Mouse (Mus musculus) stomach, embryonic 14.5 days (tissue): Measurements from ENCODE around the gene Hadhb. TPM values are rescaled to one million over a fixed set of nuclear protein-coding genes. Genes with fewer than 3 reads are reported as not detected.
A peak's percentile ranks its signal among the peaks of the same experiment; 100 is the strongest.

Experiments
- ATAC-seq: fragments of 200-750 bp; cut with Nextera tagmentation; 2 replicates; pipeline ENCODE4 v1.8.0; 2017; ENCODE audit warnings: low read depth, moderate TSS enrichment; ENCODE audit not compliant: insufficient number of reproducible peaks, insufficient read depth, low FRiP score
- H3K27ac ChIP-seq: fragments of 300-500 bp; sonication (generic); 2 replicates; pipeline ENCODE4 v1.5.1; 2014; ENCODE audit warnings: mild to moderate bottlenecking, low read length, moderate library complexity, mixed read lengths
- H3K27me3 ChIP-seq: fragments of 300-500 bp; sonication (generic); 2 replicates; pipeline ENCODE4 v1.6.1; 2014; ENCODE audit warnings: low read length, control low read depth, mixed read lengths; ENCODE audit not compliant: control insufficient read depth, insufficient read depth
- H3K36me3 ChIP-seq: fragments of 300-500 bp; sonication (generic); 2 replicates; pipeline ENCODE4 v1.6.1; 2014; ENCODE audit warnings: mild to moderate bottlenecking, control low read depth, low read length, moderate library complexity, mixed read lengths; ENCODE audit not compliant: control insufficient read depth, insufficient read depth
- H3K4me1 ChIP-seq: fragments of 300-500 bp; sonication (generic); 2 replicates; pipeline ENCODE4 v1.6.1; 2014; ENCODE audit warnings: low read length, control low read depth, mixed read lengths; ENCODE audit not compliant: control insufficient read depth, insufficient read depth
- H3K4me2 ChIP-seq: fragments of 300-500 bp; sonication (generic); replicated peaks from 2 replicates; pipeline ENCODE4 v1.6.1; 2014; ENCODE audit warnings: low read depth, low read length, control low read depth
- H3K4me3 ChIP-seq: fragments of 300-500 bp; sonication (generic); 2 replicates; pipeline ENCODE4 v1.5.1; 2014; ENCODE audit warnings: low read depth, low read length, control low read depth
- H3K9ac ChIP-seq: fragments of 300-500 bp; sonication (generic); replicated peaks from 2 replicates; pipeline ENCODE4 v1.6.1; 2014; ENCODE audit warnings: low read depth, mild to moderate bottlenecking, control low read depth, low read length, moderate library complexity, mixed read lengths
- H3K9me3 ChIP-seq: fragments of 300-500 bp; sonication (generic); 2 replicates; pipeline ENCODE4 v1.6.1; 2016; ENCODE audit warnings: low read depth, low read length, control low read depth; ENCODE audit not compliant: control insufficient read depth
- WGBS: fragments of 180-500 bp; shearing (Covaris S2); extraction: QIAGEN DNeasy Blood & Tissue Kit; methylation state at CpG from one replicate; pipeline ENCODE4 v1.1.7; 2014; 5-methylcytosine and 5-hydroxymethylcytosine counted together
- polyA plus RNA-seq: library from polyadenylated mRNA; unstranded; fragments of >200 nt; fragmentation: Nextera tagmentation; extraction: Ambion mirVana; gene quantifications from 2 replicates; pipeline ENCODE4 v1.2.1, GENCODE M21; 2014

Hadhb gene
- polyA plus RNA-seq, 1 experiment from 2014 or later: 134 TPM

GRCm38 (mm10) chr5:30172931-30173692 lies 18.1 kb downstream of the Hadhb start:
- no peaks in the 10 kb centered on the region for H3K4me1 ChIP-seq
- peaks cover 42% of the 10 kb centered on the region for H3K36me3 ChIP-seq
- ATAC-seq: no peak
- no peak overlapping the region for H3K4me3 ChIP-seq
- H3K9ac ChIP-seq: no peak overlapping the region
- whole genome bisulfite sequencing: 40% methylated on average over 20 of the region's 20 CpGs
- H3K4me2 ChIP-seq: no peak overlapping the region
- no peak overlapping the region for H3K27ac ChIP-seq
- H3K9me3 ChIP-seq: no peaks in the 10 kb centered on the region
- no peaks in the 10 kb centered on the region for H3K27me3 ChIP-seq

- 39% methylated on average over 4 of the region's 4 CpGs for WGBS
- Histone ChIP-seq H3K9ac (no peak overlapping the region), H3K4me2 (no peak overlapping the region), H3K9me3 (no peaks in the 10 kb centered on the region), H3K4me1 (no peaks in the 10 kb centered on the region), H3K36me3 (peaks cover 51% of the 10 kb centered on the region), H3K4me3 (no peak overlapping the region), H3K27me3 (no peaks in the 10 kb centered on the region), H3K27ac (no peak overlapping the region)
- no peak for ATAC-seq
Observed at GRCm38 (mm10) chr5:30175811-30176210, 20.8 kb downstream of the Hadhb start.

GRCm38 (mm10) chr5:30187687-30188485 lies 32.8 kb downstream of the Hadhb start:
- Histone ChIP-seq H3K27me3 (no peaks in the 10 kb centered on the region), H3K4me3 (no peak overlapping the region), H3K9me3 (no peaks in the 10 kb centered on the region), H3K27ac (no peak overlapping the region), H3K4me2 (no peak overlapping the region), H3K36me3 (peaks cover 28% of the 10 kb centered on the region), H3K4me1 (no peaks in the 10 kb centered on the region), H3K9ac (no peak overlapping the region)
- ATAC-seq: no peak
- WGBS: 88% methylated on average over 12 of the region's 12 CpGs

- ATAC-seq: no peak
- Histone ChIP-seq H3K36me3 (peaks cover 8% of the 10 kb centered on the region; the same call in 1 of the 2 replicates), H3K4me3 (no peak overlapping the region), H3K4me1 (no peaks in the 10 kb centered on the region), H3K27me3 (no peaks in the 10 kb centered on the region), H3K4me2 (no peak overlapping the region), H3K27ac (no peak overlapping the region), H3K9ac (no peak overlapping the region), H3K9me3 (no peaks in the 10 kb centered on the region)
- 74% methylated on average over 1 of the region's 1 CpGs for WGBS
Observed at GRCm38 (mm10) chr5:30192452-30192851, 37.4 kb downstream of the Hadhb start.

- Histone ChIP-seq H3K27ac (no peak overlapping the region), H3K9ac (no peak overlapping the region), H3K27me3 (no peaks in the 10 kb centered on the region), H3K4me2 (no peak overlapping the region), H3K9me3 (no peaks in the 10 kb centered on the region), H3K36me3 (no peaks in the 10 kb centered on the region), H3K4me1 (no peaks in the 10 kb centered on the region), H3K4me3 (no peak overlapping the region)
- no peak for ATAC-seq
- WGBS: 71% methylated on average over 5 of the region's 5 CpGs
Observed at GRCm38 (mm10) chr5:30195340-30195739, 40.3 kb downstream of the Hadhb start.

GRCm38 (mm10) chr5:30198257-30198656 lies 43.2 kb downstream of the Hadhb start:
- 63% methylated on average over 7 of the region's 7 CpGs for WGBS
- ATAC-seq: no peak
- H3K27ac ChIP-seq: no peak overlapping the region
- no peak overlapping the region for H3K4me3 ChIP-seq
- H3K36me3 ChIP-seq: no peaks in the 10 kb centered on the region
- H3K27me3 ChIP-seq: no peaks in the 10 kb centered on the region
- H3K9me3 ChIP-seq: no peaks in the 10 kb centered on the region
- no peak overlapping the region for H3K4me2 ChIP-seq
- no peak overlapping the region for H3K9ac ChIP-seq
- H3K4me1 ChIP-seq: peaks cover 6% of the 10 kb centered on the region; the same call in 1 of the 2 replicates

- WGBS: 46% methylated on average over 5 of the region's 5 CpGs
- no peak for ATAC-seq
- H3K36me3 ChIP-seq: no peaks in the 10 kb centered on the region
Observed at GRCm38 (mm10) chr5:30201521-30201920, 46.5 kb downstream of the Hadhb start.

GRCm38 (mm10) chr5:30202221-30202620 lies 47.2 kb downstream of the Hadhb start:
- no peaks in the 10 kb centered on the region for H3K36me3 ChIP-seq
- H3K27me3 ChIP-seq: no peaks in the 10 kb centered on the region
- peak overlapping the region; percentile 48; the same call in 1 of the 2 replicates for H3K27ac ChIP-seq
- no peak overlapping the region for H3K4me2 ChIP-seq
- 85% methylated on average over 7 of the region's 7 CpGs for WGBS
- no peaks in the 10 kb centered on the region for H3K9me3 ChIP-seq
- peaks cover 6% of the 10 kb centered on the region; the same call in 1 of the 2 replicates for H3K4me1 ChIP-seq
- ATAC-seq: no peak
- H3K9ac ChIP-seq: no peak overlapping the region
- H3K4me3 ChIP-seq: no peak overlapping the region

More at GRCm38 (mm10) chr5:30201521-30201920, 46.5 kb downstream of the Hadhb start:
- Histone ChIP-seq H3K9me3 (no peaks in the 10 kb centered on the region), H3K4me2 (no peak overlapping the region), H3K4me1 (peaks cover 6% of the 10 kb centered on the region; the same call in 1 of the 2 replicates), H3K27me3 (no peaks in the 10 kb centered on the region), H3K4me3 (no peak overlapping the region), H3K9ac (no peak overlapping the region), H3K27ac (no peak overlapping the region)
